Mouse (Mus musculus): ENCODE measurements around the gene Gm19935.

Gm19935 gene

GRCm38 (mm10) chr8:90828987-90829740 lies 12.0 kb upstream of the Gm19935 start:
- DNase-seq = peak; percentile 27

GRCm38 (mm10) chr8:90828181-90828986 lies 11.2 kb upstream of the Gm19935 start, which contains the start of gene Chd9:
Gene Chd9, plus strand, starts transcription at chr8:90828352.
- peak; percentile 97 for DNase-seq

DNA sequence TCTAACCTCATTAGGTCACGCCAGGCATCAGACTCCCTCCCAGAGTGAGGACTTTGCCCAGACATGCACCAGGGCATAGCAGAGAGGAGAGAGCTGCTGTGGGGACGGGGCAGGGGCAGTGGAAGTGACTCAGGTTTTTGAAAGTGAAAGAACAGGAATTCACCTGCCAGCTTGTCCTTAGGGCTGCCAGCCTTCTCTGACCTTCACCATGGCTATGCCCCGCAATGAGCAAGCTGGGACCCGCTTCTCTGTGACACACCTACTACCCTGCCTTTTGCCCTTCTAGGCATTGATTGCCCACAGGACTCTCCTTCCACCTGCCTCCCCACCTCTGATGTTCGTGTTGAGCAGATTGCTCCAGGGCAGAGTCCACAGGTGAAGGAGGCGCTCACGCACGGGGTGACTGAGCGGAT lies 8.3 kb upstream of the Gm19935 start:
- peak; percentile 66 for DNase-seq

DNA sequence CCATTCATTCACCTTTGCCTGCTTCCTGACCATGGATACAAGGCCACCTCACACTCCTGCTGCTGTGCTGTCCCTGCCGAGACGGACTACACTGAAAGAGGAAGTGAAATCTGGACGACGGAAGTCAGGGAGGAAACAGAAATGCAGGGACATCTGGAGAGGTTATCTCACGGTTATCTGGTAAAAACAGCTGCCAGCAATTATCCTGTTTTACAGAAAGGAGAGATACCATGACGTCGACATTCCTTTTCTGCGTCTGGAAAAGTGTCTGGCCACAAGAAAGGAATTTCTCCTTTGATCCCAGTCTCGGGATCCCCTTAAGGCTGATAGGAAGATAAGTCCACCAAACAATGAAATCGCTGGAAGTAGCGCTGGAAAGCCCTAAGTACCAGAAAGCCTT lies 5.2 kb upstream of the Gm19935 start:
- DNase-seq = no peak

GRCm38 (mm10) chr8:90820321-90820696 lies 3.1 kb upstream of the Gm19935 start:
- no peak for DNase-seq

DNA sequence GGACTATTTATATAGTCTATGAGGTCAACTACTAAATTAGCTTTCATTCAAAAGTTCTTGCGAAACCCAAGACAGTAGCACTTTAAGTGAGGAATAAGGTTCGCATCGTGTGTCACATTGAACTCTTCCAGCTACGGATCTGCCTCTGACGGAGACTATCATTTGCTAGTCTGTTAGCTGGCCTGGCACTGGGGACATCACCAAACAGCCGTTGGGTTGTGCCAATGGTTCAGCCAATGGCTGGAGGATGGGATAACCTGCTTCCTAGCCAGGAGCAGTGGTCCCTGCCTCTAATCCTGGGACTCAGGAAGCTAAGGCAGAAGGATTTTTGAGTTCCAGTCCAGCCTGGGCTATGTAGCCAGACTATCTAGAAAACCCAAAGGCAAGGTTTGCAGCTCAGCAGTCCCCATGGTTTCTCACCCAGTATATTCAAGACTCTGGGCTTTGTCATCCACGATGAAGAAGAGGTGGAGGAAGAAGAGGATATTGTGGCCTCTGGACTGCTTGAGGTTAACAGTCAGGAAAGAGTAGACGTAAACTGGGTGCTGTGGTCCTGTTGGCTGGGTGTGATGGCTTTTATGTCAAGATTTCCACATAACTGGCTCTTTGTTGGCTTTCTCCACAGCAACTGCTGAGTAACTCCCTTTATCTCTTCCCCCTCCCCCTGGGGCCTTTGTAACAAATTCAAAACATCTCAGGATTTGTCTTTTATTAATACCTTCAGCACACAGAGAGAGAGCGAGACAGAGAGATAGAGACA lies 2.5 kb upstream of the Gm19935 start:
- no peak for DNase-seq

DNA sequence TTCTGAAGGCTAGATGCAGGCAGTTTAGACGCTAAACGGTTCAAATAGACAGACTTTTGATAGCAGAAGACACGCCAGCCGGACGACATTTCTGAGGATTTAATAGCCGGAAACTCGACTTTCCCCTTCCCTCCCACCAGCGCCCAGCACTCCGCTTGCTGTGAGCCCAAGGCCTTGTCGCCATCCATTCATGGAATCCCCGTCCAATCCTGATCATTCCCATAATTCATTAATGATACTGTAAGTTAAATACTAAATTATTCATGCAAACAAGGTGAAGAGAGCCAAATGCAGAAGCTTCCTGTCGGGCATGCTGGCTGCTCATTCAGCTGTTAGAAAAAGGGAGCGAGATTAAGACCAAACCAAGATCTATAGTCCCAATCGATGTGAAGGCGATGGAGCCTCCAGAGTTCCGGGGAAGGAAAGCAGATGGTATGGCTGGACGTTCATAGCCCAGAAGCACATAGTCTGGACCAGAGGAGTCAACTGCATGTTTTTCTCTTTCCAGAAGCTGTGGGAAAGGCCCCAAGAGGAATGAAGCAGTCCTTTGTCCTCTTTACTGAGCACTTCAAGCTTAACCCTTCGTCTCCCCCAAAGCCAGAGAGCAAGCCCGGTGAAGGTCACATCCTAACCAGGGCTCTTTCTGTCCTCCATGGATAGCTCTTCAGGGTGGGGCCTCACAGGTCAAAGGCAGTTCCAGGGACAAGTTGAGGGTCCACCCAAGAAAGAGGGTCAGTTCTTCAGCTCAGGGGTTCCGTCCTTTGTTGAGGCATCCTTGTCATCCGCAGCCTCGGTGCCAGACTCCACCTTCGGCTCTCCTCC lies 921 bp downstream of the Gm19935 start:
- DNase-seq = no peak

DNA sequence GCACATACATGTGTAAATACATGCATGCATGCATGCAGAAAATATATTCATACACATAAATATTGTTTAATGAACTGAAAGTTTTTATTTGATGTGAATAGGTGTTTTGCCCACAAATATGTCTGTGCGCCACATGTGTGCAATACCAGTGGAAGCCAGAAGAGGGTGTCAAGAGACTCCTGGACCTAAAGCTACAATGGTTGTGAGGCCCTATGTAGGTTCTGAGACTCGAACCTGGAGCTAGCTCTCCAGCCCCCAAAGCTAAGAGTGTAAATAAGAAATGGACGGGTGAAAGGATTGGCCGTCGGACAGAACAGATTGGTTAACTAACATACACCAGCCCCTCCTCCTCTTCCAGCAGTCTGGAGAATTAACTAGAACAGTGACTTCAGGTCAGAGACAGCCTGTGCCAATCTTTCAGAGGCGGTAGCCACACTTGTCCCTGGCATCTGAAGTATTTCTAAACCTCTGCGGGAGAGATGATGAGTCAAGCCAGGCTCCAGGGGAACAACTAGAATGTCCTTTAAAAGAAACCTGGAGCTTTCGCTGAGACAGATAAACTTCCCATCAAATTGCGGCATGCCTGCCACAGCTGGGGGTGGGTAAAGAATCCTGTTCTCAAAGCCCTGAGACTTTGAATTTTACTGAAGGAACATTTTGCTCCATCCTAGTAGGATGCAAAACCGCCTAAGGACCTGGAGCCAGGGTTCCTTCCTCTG lies 3.4 kb downstream of the Gm19935 start:
- no peak for DNase-seq

DNA sequence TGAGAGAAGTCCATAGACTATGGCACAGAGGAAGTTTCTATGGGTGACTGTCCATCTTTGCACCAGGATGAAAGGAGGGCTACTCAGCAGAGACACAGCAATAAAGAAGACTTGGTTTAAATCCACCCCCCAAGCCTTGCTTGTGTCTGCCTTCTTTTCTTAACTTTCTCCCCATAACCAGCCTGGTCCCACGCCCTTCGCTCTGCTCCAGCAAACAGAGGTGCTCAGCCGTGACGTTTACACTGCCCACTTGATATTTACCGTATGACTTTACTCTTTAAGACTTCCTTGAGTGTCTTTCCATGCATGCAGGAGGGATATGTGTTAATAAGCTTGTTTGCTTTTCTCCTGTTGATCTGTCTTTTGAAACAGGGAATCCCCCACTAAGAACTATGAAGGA lies 17.7 kb downstream of the Gm19935 start:
- no peak for DNase-seq

DNA sequence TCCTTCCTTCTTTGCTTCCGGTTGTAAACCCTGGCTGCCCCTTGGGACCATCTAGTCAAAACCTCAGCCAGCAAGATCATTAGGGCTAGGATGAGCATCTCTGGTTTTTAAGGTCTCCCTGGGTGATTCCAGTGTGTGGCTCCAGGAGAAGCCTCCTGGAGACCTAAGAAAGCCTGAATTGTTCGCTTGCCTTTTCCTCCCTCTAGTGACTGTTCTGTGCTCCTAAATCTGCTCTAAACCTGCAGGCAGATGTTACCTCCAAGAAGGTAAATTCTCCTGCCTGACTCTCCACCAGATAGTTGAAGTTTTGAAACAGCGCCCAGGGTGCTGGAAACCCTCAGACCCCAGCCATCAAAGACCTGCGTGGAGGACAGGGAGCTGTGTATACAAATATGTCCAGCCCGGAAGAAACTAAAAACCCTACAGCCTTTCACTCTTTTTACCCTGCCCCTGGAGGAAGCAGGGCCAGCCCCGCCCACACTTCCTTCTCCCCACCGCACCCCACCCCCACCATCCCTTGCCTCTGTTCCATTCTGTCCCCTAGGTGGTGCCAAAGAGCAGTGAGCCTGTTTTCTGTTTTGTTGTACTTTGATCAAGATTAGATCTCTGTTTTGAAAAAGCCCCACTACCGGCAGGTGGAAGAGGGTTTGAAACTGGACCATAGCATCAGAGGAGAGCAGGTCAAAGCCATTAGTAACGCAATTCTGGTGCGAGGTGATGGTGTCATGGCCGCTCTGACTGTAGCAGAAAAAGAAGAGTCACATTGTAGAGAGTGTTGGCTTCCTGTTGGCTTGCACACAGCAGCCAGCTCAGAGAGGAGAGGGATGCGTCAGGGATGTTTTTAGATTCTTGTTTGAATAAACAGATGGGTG lies 22.0 kb downstream of the Gm19935 start:
- peak; percentile 77 for DNase-seq

- peak; percentile 78 for DNase-seq
These were observed 23.5 kb downstream of the Gm19935 start for GRCm38 (mm10) chr8:90793710-90794109.

GRCm38 (mm10) chr8:90791616-90792015 lies 25.6 kb downstream of the Gm19935 start:
- DNase-seq = no peak

DNA sequence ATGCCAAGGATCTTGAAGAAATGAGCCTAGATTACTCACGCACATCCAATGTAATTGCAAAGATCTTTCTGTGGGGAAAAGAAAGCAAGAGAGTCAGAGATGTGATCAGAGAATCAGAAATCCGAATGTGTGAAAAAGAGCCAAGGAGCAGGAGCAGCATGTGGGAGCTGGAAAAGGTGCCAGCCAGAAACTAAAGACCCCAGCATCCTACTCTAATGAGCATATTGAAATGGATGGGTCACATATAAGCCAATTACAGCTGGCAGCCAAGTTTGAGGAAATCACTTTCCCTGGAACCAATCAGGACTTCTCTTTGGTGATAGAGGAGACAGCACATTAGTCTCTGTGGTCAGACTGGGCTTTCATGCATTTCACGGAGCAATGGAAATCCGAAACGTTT lies 47.4 kb downstream of the Gm19935 start:
- DNase-seq = no peak
